Mouse (Mus musculus) CD4-positive, CD25-positive, alpha-beta regulatory T cell, adult 4 months (primary cell): ENCODE data around the gene Myzap. TPM values are rescaled to one million over a fixed set of nuclear protein-coding genes. Genes with fewer than 3 reads are reported as not detected.
A peak's percentile ranks its signal among the peaks of the same experiment; 100 is the strongest.

Source experiments
- ATAC-seq: one replicate; pipeline ENCODE4 v1.8.0; 2017
- polyA plus RNA-seq, 2 experiments: library from polyadenylated mRNA; unstranded; fragments of 100-300 nt; shearing (Covaris generic); gene quantifications; one replicate each; pipeline ENCODE4 v1.2.1; 2017

The Myzap gene
- polyA plus RNA-seq, 2 experiments from 2014 or later = 0.35 to 0.71 TPM

- ATAC-seq = no peak
Observed at GRCm38 (mm10) chr9:71599861-71600260, 7.7 kb upstream of the Myzap start.

GRCm38 (mm10) chr9:71596888-71597287, 4.7 kb upstream of the Myzap start:
- no peak for ATAC-seq

GRCm38 (mm10) chr9:71592577-71593285, 571 bp upstream of the Myzap start:
- ATAC-seq = peak; percentile 10

- ATAC-seq = no peak
Observed at GRCm38 (mm10) chr9:71591106-71591505, 1.1 kb downstream of the Myzap start.

- no peak for ATAC-seq
Observed at GRCm38 (mm10) chr9:71589771-71590170, 2.4 kb downstream of the Myzap start.

GRCm38 (mm10) chr9:71588930-71589592, 3.1 kb downstream of the Myzap start:
- ATAC-seq = no peak

GRCm38 (mm10) chr9:71586408-71586807, 5.8 kb downstream of the Myzap start:
- no peak for ATAC-seq

- no peak for ATAC-seq
Observed at GRCm38 (mm10) chr9:71582771-71583170, 9.4 kb downstream of the Myzap start.

GRCm38 (mm10) chr9:71578896-71579564, 13.1 kb downstream of the Myzap start:
- ATAC-seq = no peak

- ATAC-seq = no peak
Observed at GRCm38 (mm10) chr9:71574440-71574839, 17.7 kb downstream of the Myzap start.

- no peak for ATAC-seq
Observed at GRCm38 (mm10) chr9:71573771-71574340, 18.3 kb downstream of the Myzap start.

- ATAC-seq = no peak
Observed at GRCm38 (mm10) chr9:71571150-71571633, 21.0 kb downstream of the Myzap start.

GRCm38 (mm10) chr9:71570170-71570569, 22.0 kb downstream of the Myzap start:
- ATAC-seq = no peak

- ATAC-seq = no peak
Observed at GRCm38 (mm10) chr9:71568323-71568942, 23.7 kb downstream of the Myzap start.

GRCm38 (mm10) chr9:71567391-71567790, 24.8 kb downstream of the Myzap start:
- ATAC-seq = no peak

GRCm38 (mm10) chr9:71566763-71567162, 25.4 kb downstream of the Myzap start:
- ATAC-seq = no peak

GRCm38 (mm10) chr9:71557737-71558136, 34.4 kb downstream of the Myzap start:
- ATAC-seq = no peak

- ATAC-seq = no peak
Observed at GRCm38 (mm10) chr9:71554001-71554400, 38.2 kb downstream of the Myzap start.

- no peak for ATAC-seq
Observed at GRCm38 (mm10) chr9:71550176-71550575, 42.0 kb downstream of the Myzap start.

GRCm38 (mm10) chr9:71547704-71548275, 44.4 kb downstream of the Myzap start:
- no peak for ATAC-seq

- ATAC-seq = no peak
Observed at GRCm38 (mm10) chr9:71544831-71545230, 47.3 kb downstream of the Myzap start.
